Mouse (Mus musculus) adrenal gland, adult 2 months (tissue): Measurements from ENCODE around the gene Zfp955b. TPM values are rescaled to one million over a fixed set of nuclear protein-coding genes. Genes with fewer than 3 reads are reported as not detected.
"Not testable (repeated sequence)": the region's sequence is repeated elsewhere in the genome, so short reads cannot be mapped to it uniquely, and the experiment has no call there.

Experiments used
- DNase-seq: peaks from one replicate; pipeline ENCODE4 v3.0.0; 2021
- long read RNA-seq: library from polyadenylated mRNA; stranded (forward); transcript quantifications from one replicate; pipeline ENCODE4 v2.0.0, GENCODE M21; 2021
- polyA plus RNA-seq: library from polyadenylated mRNA; depleted of rRNA; stranded (reverse); fragments of >200 nt; gene quantifications from 2 replicates; pipeline ENCODE4 v1.2.3, GENCODE M21; 2012; rRNA removed
- total RNA-seq, 2 experiments: library from RNA; stranded (reverse); gene quantifications; 2 replicates each; pipeline ENCODE4 v1.2.3; 2021

Gene Zfp955b
- 10 to 100 TPM in 1 of 2 experiments, 1 to 10 TPM in 1; 9.0 to 11.6 TPM for total RNA-seq
- 0.87 and 1.1 TPM in 2 replicates for polyA plus RNA-seq
- long read RNA-seq, full-length matches to known transcripts: 6 of 10 reads
- long read RNA-seq, partial matches to known transcripts: 0 of 10 reads
- long read RNA-seq, other reads (novel, unspliced or antisense): 4 of 10 reads

DNA sequence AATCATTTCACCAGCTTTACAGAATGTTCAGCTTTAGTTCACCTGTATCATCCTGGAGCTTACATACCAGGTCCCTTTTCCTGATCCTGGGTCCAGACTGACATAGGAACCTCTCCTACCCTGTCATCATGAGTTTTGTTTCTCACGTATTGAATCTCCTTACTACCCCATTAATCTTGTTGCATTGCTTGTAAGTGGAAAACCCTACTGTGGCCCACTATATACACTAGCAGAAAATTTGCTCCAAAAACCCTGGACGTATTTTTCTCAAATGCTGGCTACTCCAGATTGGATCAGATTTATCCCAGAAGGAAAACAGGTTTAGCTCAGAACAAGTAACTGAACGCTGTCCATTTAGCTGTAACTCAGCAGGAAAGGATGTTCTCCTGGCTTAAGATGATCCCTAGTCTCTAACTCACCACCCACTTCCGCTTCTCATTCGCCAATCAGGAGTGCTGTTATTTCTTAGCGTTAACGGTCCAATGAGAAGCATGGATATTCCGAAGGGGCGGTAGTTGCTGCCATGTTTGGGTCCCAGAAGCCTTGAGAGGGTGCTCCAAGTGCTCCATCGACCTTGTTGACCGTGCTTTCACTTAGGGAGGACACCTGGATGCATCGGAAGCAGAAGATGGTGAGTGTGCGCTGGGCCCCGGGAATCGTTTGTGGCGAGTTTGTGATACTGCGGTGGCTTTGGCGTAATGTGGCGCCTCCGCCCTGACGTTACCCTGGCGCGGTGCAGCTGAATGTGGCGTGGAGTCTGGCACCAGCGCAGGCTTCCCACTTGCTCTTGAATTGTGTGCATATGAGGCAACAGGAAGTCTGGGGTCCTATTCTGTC is at the start of gene Zfp955b:
Zfp955b (plus strand) TSS at position 506 of the 837 bp plus-strand sequence.
- DNase-seq: not testable (repeated sequence)

DNA sequence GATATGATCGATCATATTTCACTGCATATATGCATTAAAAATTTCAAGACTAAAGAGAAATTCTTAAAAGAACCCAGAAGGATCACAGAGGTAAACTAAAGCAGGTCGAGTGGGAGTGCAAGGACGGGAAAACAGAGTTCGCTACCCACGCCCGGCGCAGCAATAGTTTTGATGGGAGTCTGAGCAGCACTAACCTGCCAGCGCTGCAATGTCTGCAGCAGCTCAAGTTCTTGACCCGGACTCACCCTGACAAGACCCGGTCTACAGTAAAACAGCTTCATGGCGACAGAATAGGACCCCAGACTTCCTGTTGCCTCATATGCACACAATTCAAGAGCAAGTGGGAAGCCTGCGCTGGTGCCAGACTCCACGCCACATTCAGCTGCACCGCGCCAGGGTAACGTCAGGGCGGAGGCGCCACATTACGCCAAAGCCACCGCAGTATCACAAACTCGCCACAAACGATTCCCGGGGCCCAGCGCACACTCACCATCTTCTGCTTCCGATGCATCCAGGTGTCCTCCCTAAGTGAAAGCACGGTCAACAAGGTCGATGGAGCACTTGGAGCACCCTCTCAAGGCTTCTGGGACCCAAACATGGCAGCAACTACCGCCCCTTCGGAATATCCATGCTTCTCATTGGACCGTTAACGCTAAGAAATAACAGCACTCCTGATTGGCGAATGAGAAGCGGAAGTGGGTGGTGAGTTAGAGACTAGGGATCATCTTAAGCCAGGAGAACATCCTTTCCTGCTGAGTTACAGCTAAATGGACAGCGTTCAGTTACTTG is 34.6 kb upstream of the Zfp955b start, which contains the start of gene Zfp955a:
Zfp955a (minus strand) TSS at position 616 of the 789 bp plus-strand sequence.
- not testable (repeated sequence) for DNase-seq

DNA sequence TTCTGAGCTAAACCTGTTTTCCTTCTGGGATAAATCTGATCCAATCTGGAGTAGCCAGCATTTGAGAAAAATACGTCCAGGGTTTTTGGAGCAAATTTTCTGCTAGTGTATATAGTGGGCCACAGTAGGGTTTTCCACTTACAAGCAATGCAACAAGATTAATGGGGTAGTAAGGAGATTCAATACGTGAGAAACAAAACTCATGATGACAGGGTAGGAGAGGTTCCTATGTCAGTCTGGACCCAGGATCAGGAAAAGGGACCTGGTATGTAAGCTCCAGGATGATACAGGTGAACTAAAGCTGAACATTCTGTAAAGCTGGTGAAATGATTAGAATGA is 34.1 kb upstream of the Zfp955b start:
- DNase-seq: not testable (repeated sequence)

DNA sequence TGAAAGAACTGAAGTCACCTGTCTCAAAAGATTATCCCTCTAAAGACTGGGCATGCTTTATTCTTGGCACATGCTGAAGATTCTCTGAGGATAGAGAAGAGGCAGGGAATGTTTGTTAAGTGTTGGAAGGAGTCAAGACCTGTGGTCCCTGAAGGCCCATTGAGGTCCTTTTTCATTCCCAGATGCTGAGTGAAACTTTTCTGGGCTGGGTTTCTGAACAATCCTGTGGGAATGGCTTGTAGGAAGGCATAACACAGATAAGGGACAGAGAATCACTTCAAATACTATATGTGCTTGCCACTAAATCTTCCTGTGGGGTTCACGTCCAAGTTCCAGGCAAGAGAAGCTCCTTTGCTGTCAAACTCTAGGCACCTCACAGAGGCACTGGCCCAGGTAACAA is 25.0 kb upstream of the Zfp955b start, which contains the start of gene Olfr63:
Olfr63 (plus strand) TSS at position 301 of the 400 bp plus-strand sequence.
- DNase-seq: no peak

DNA sequence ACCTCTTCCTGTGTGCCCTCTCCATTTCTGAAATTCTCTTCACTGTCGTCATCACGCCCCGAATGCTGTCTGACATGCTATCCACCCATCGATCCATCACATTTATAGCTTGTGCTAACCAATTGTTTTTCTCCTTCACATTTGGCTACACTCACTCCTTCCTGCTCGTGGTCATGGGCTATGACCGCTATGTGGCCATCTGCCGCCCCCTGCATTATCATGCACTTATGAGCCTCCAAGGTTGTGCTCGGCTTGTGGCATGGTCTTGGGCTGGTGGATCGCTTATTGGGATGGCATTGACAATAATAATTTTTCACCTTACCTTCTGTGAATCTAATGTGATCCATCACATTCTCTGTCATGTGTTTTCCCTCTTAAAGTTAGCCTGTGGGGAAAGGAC is 20.4 kb upstream of the Zfp955b start:
- DNase-seq: no peak

DNA sequence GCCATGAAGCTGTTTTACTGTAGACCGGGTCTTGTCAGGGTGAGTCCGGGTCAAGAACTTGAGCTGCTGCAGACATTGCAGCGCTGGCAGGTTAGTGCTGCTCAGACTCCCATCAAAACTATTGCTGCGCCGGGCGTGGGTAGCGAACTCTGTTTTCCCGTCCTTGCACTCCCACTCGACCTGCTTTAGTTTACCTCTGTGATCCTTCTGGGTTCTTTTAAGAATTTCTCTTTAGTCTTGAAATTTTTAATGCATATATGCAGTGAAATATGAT is 469 bp downstream of the Zfp955b start:
- DNase-seq: not testable (repeated sequence)

DNA sequence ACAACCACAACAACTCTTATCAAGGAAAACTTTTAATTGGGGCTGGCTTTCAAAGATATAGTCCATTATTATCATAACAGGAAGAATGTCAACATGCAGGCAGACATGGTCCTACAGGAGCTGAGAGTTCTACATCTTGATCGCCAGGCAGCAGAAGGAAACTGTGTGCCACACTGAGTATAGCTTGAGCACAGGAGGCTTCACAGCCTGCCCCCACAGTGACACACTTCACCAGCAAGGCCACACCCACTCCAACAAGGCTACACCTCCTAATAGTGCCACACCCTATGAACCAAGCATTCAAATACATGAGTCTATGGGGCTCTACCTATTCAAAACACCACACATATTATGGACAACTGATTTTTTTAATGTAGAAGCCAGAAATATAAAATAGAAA is 63.6 kb downstream of the Zfp955b start:
- no peak for DNase-seq

Other genes starting within 250 kb of the Zfp955b start
- not detected for gene 4921501E09Rik, start 221.5 kb upstream of the Zfp955b start, total RNA-seq
- gene 4921501E09Rik, start 221.5 kb upstream of the Zfp955b start, polyA plus RNA-seq: not detected in 2 replicates
- 10 to 100 TPM in 1 of 2 experiments, 1 to 10 TPM in 1; 7.9 to 13.2 TPM for gene Zfp563, start 200.2 kb upstream of the Zfp955b start, total RNA-seq
- gene Zfp563, start 200.2 kb upstream of the Zfp955b start, polyA plus RNA-seq: 0.37 and 0.58 TPM in 2 replicates
- gene Morc2b, start 149.9 kb upstream of the Zfp955b start, total RNA-seq: not detected
- gene Morc2b, start 149.9 kb upstream of the Zfp955b start, polyA plus RNA-seq: not detected in 2 replicates
- gene Olfr55, start 121.1 kb upstream of the Zfp955b start, total RNA-seq: not detected
- gene Olfr55, start 121.1 kb upstream of the Zfp955b start, polyA plus RNA-seq: not detected in 2 replicates
- not detected for gene Olfr239, start 98.2 kb upstream of the Zfp955b start, total RNA-seq
- gene Olfr239, start 98.2 kb upstream of the Zfp955b start, polyA plus RNA-seq: not detected in 2 replicates
- not detected for gene Olfr1564, start 67.9 kb upstream of the Zfp955b start, total RNA-seq
- 0.06 TPM in 1 of 2 replicates, not detected in the other for gene Olfr1564, start 67.9 kb upstream of the Zfp955b start, polyA plus RNA-seq
- 10 to 100 TPM in 1 of 2 experiments, 1 to 10 TPM in 1; 7.1 to 10.2 TPM for gene Zfp955a, start 34.4 kb upstream of the Zfp955b start, total RNA-seq
- gene Zfp955a, start 34.4 kb upstream of the Zfp955b start, polyA plus RNA-seq: 0.16 and 0.37 TPM in 2 replicates
- gene Olfr63, start 24.9 kb upstream of the Zfp955b start, total RNA-seq: under 1 TPM in 1 of 2 experiments, not detected in 1; 0.06 TPM
- not detected in 2 replicates for gene Olfr63, start 24.9 kb upstream of the Zfp955b start, polyA plus RNA-seq
- gene Zfp81, start 69.3 kb downstream of the Zfp955b start, total RNA-seq: 1 to 10 TPM; 8.6 to 9.1 TPM
- gene Zfp81, start 69.3 kb downstream of the Zfp955b start, polyA plus RNA-seq: 0.33 and 0.49 TPM in 2 replicates
- 10 to 100 TPM in 1 of 2 experiments, 1 to 10 TPM in 1; 5.4 to 10.4 TPM for gene Zfp101, start 105.1 kb downstream of the Zfp955b start, total RNA-seq
- 0.42 and 0.52 TPM in 2 replicates for gene Zfp101, start 105.1 kb downstream of the Zfp955b start, polyA plus RNA-seq
- not detected for gene Actl9, start 143.4 kb downstream of the Zfp955b start, total RNA-seq
- 0.17 and 0.27 TPM in 2 replicates for gene Actl9, start 143.4 kb downstream of the Zfp955b start, polyA plus RNA-seq
- 10 to 100 TPM; 21.2 to 22.4 TPM for gene Adamts10, start 234.7 kb downstream of the Zfp955b start, total RNA-seq
- gene Adamts10, start 234.7 kb downstream of the Zfp955b start, polyA plus RNA-seq: 52.5 and 58.1 TPM in 2 replicates